27 mouse cellular contexts compared by ENCODE assay signal in the genomic region with DNA sequence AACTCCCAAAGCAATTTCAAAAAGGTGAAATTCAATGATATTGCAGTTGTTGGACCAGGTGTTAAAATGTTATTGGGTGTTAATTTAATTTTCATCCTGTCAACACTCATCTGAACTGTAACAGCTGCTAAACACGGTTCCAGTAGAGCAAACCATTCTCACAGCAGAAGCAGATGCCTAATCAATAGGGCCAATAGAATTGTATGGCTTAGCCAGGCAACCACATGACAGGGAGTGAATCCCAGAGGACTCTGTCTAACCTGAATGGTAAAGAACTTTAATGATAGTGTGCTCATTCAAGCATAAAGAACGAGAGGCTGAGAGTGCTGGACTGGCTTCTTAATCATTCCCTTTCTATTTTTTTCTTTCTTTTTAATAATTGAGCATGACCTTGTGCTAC.
DNase-seq lines count a peak whose midpoint lies in the region; ATAC-seq and TF ChIP-seq lines count a peak whose summit lies in the region.
"Had no signal": no experiment of that assay in that cellular context is flagged by ENCODE, and none has a peak within 500 bp of the region (broad histone marks: within the 10 kb centered on the region; RNA-seq: fewer than 3 reads in every experiment).

No protein-coding gene starts in this region.

- no peak for DNase-seq in hindbrain, embryonic 11.5 days (ENCODE audit: low spot score)
- no peak for DNase-seq in midbrain, embryonic 14.5 days
- DNase-seq in brain, embryonic 14.5 days (ENCODE audit: low read depth), result peak; percentile 8
- DNase-seq in embryo, embryonic 10.5 days (ENCODE audit: low spot score), result peak; percentile 9
- no peak for DNase-seq in liver, postnatal 0 days
- DNase-seq: adrenal gland, adult 8-10 months; adrenal gland, postnatal 25 days; cerebellum, adult 11 months; cerebellum, adult 2 months; cerebellum, adult 9-11 months; cerebellum, postnatal 25 days; forebrain, postnatal 0 days; gastrocnemius, adult 2 months; gastrocnemius, postnatal 14 days; heart, adult 11 months had no signal

- TF ChIP-seq POLR2A in brain, embryonic 14.5 days (IDR thresholded peaks at IDR 0.05; ENCODE audit: borderline replicate concordance, extremely low read depth, insufficient read depth, insufficient read length, poor library complexity, severe bottlenecking), result no peak

- TF ChIP-seq CTCF in brain, embryonic 14.5 days (IDR thresholded peaks at IDR 0.05; ENCODE audit: borderline replicate concordance, extremely low read depth, insufficient read depth, insufficient read length), result no peak
- TF ChIP-seq CTCF in liver, postnatal 0 days (IDR thresholded peaks at IDR 0.05; ENCODE audit: low read depth), result no peak

- H3K4me1 ChIP-seq in hindbrain, embryonic 11.5 days (replicated peaks; ENCODE audit: control insufficient read depth, insufficient read depth, low read length), result no peaks in the 10 kb centered on the region
- H3K4me1 ChIP-seq in hindbrain, embryonic 16.5 days (ENCODE audit: control insufficient read depth, insufficient read depth, low read depth, low read length), result no peaks in the 10 kb centered on the region
- H3K4me1 ChIP-seq in midbrain, embryonic 12.5 days, result no peaks in the 10 kb centered on the region
- no peaks in the 10 kb centered on the region for H3K4me1 ChIP-seq in midbrain, embryonic 14.5 days (ENCODE audit: control insufficient read depth, insufficient read depth, low read length)
- H3K4me1 ChIP-seq in liver, postnatal 0 days (ENCODE audit: insufficient read depth), result no peaks in the 10 kb centered on the region
- no peaks in the 10 kb centered on the region for H3K4me1 ChIP-seq in intestine, embryonic 15.5 days (replicated peaks)
- H3K4me1 ChIP-seq: embryonic facial prominence, embryonic 10.5 days; embryonic facial prominence, embryonic 13.5 days had no signal

- H3K4me3 ChIP-seq in hindbrain, embryonic 11.5 days (ENCODE audit: low read depth, low read length), result no peak overlapping the region
- H3K4me3 ChIP-seq in hindbrain, embryonic 16.5 days (ENCODE audit: low read length), result no peak overlapping the region
- H3K4me3 ChIP-seq in midbrain, embryonic 12.5 days, result no peak overlapping the region
- no peak overlapping the region for H3K4me3 ChIP-seq in midbrain, embryonic 14.5 days (replicated peaks; ENCODE audit: low read depth, low read length)
- no peak overlapping the region for H3K4me3 ChIP-seq in liver, postnatal 0 days (ENCODE audit: low read depth, low read length)
- no peak overlapping the region for H3K4me3 ChIP-seq in intestine, embryonic 15.5 days (replicated peaks)
- H3K4me3 ChIP-seq: embryonic facial prominence, embryonic 10.5 days; embryonic facial prominence, embryonic 13.5 days; erythroblast, embryonic 14.5 days; gastrocnemius, adult 2 months had no signal

- 45% methylated on average over 2 of the region's 2 CpGs for WGBS in hindbrain, embryonic 11.5 days
- 45% methylated on average over 2 of the region's 2 CpGs for whole genome bisulfite sequencing in hindbrain, embryonic 16.5 days
- WGBS in midbrain, embryonic 12.5 days, result 47% methylated on average over 2 of the region's 2 CpGs
- WGBS in midbrain, embryonic 14.5 days, result 36% methylated on average over 2 of the region's 2 CpGs
- WGBS in liver, postnatal 0 days (ENCODE audit: insufficient replicate concordance), result 63% methylated on average over 2 of the region's 2 CpGs
- WGBS in intestine, embryonic 15.5 days, result 74% methylated on average over 2 of the region's 2 CpGs

- H3K9ac ChIP-seq in hindbrain, embryonic 11.5 days (ENCODE audit: low read depth, low read length), result no peak overlapping the region
- H3K9ac ChIP-seq in hindbrain, embryonic 16.5 days (ENCODE audit: low read depth, low read length), result no peak overlapping the region
- no peak overlapping the region for H3K9ac ChIP-seq in midbrain, embryonic 12.5 days (replicated peaks)
- no peak overlapping the region for H3K9ac ChIP-seq in midbrain, embryonic 14.5 days (replicated peaks; ENCODE audit: low read length)
- no peak overlapping the region for H3K9ac ChIP-seq in liver, postnatal 0 days (replicated peaks)
- H3K9ac ChIP-seq in intestine, embryonic 15.5 days, result no peak overlapping the region
- H3K9ac ChIP-seq: embryonic facial prominence, embryonic 13.5 days; forebrain, postnatal 0 days; hindbrain, embryonic 14.5 days had no signal

- H3K36me3 ChIP-seq in hindbrain, embryonic 11.5 days (ENCODE audit: control insufficient read depth, insufficient read depth, low read length), result no peaks in the 10 kb centered on the region
- no peaks in the 10 kb centered on the region for H3K36me3 ChIP-seq in hindbrain, embryonic 16.5 days (ENCODE audit: control insufficient read depth, insufficient read depth, low read length)
- H3K36me3 ChIP-seq in midbrain, embryonic 12.5 days, result no peaks in the 10 kb centered on the region
- no peaks in the 10 kb centered on the region for H3K36me3 ChIP-seq in midbrain, embryonic 14.5 days (ENCODE audit: control insufficient read depth, insufficient read depth, low read length)
- H3K36me3 ChIP-seq in liver, postnatal 0 days (replicated peaks; ENCODE audit: insufficient read depth, low read length), result no peaks in the 10 kb centered on the region
- H3K36me3 ChIP-seq in intestine, embryonic 15.5 days, result no peaks in the 10 kb centered on the region
- H3K36me3 ChIP-seq: embryonic facial prominence, embryonic 10.5 days; embryonic facial prominence, embryonic 13.5 days had no signal

- H3K27ac ChIP-seq in hindbrain, embryonic 11.5 days (ENCODE audit: low read depth, low read length), result no peak overlapping the region
- no peak overlapping the region for H3K27ac ChIP-seq in hindbrain, embryonic 16.5 days (ENCODE audit: low read depth, low read length)
- no peak overlapping the region for H3K27ac ChIP-seq in midbrain, embryonic 12.5 days (replicated peaks)
- no peak overlapping the region for H3K27ac ChIP-seq in midbrain, embryonic 14.5 days (replicated peaks; ENCODE audit: low read depth, low read length)
- no peak overlapping the region for H3K27ac ChIP-seq in liver, postnatal 0 days (ENCODE audit: low read depth)
- no peak overlapping the region for H3K27ac ChIP-seq in intestine, embryonic 15.5 days
- H3K27ac ChIP-seq: embryonic facial prominence, embryonic 10.5 days; embryonic facial prominence, embryonic 13.5 days; gastrocnemius, adult 2 months; hindbrain, embryonic 14.5 days had no signal

- peak; percentile 67; the same call in 1 of the 2 replicates for ATAC-seq in hindbrain, embryonic 11.5 days (ENCODE audit: low FRiP score)
- no peak for ATAC-seq in hindbrain, embryonic 16.5 days
- peak; percentile 44; the same call in 1 of the 2 replicates for ATAC-seq in midbrain, embryonic 12.5 days (ENCODE audit: low FRiP score, low read depth)
- no peak for ATAC-seq in midbrain, embryonic 14.5 days (ENCODE audit: low FRiP score, low TSS enrichment)
- ATAC-seq in liver, postnatal 0 days, result no peak
- no peak for ATAC-seq in intestine, embryonic 15.5 days
- ATAC-seq: activated CD4-positive, CD25-positive, alpha-beta regulatory T cell, adult 4 months; CD4-positive, CD25-positive, alpha-beta regulatory T cell, adult 4 months; forebrain, embryonic 14.5 days; forebrain, postnatal 0 days; intestine, embryonic 16.5 days had no signal

- H3K27me3 ChIP-seq in hindbrain, embryonic 11.5 days (ENCODE audit: control insufficient read depth, insufficient read depth, low read length), result no peaks in the 10 kb centered on the region
- no peaks in the 10 kb centered on the region for H3K27me3 ChIP-seq in hindbrain, embryonic 16.5 days (replicated peaks; ENCODE audit: control insufficient read depth, insufficient read depth, low read length)
- no peaks in the 10 kb centered on the region for H3K27me3 ChIP-seq in midbrain, embryonic 12.5 days
- H3K27me3 ChIP-seq in midbrain, embryonic 14.5 days (ENCODE audit: control insufficient read depth, insufficient read depth, low read length), result no peaks in the 10 kb centered on the region
- H3K27me3 ChIP-seq in liver, postnatal 0 days (ENCODE audit: insufficient read depth, low read length), result no peaks in the 10 kb centered on the region
- H3K27me3 ChIP-seq in intestine, embryonic 15.5 days (replicated peaks), result no peaks in the 10 kb centered on the region
- H3K27me3 ChIP-seq: embryonic facial prominence, embryonic 13.5 days had no signal

- no peak overlapping the region for H3K4me2 ChIP-seq in hindbrain, embryonic 11.5 days (replicated peaks; ENCODE audit: low read depth, low read length)
- no peak overlapping the region for H3K4me2 ChIP-seq in hindbrain, embryonic 16.5 days (ENCODE audit: low read length)
- no peak overlapping the region for H3K4me2 ChIP-seq in midbrain, embryonic 12.5 days (replicated peaks)
- no peak overlapping the region for H3K4me2 ChIP-seq in midbrain, embryonic 14.5 days (ENCODE audit: low read length)
- H3K4me2 ChIP-seq in liver, postnatal 0 days (ENCODE audit: low read depth, low read length), result no peak overlapping the region
- no peak overlapping the region for H3K4me2 ChIP-seq in intestine, embryonic 15.5 days (replicated peaks)
- H3K4me2 ChIP-seq: embryonic facial prominence, embryonic 13.5 days; heart, embryonic 11.5 days; hindbrain, embryonic 14.5 days had no signal

- TF ChIP-seq EP300 in liver, postnatal 0 days (IDR thresholded peaks at IDR 0.05; ENCODE audit: low read depth), result no peak

- no peaks in the 10 kb centered on the region for H3K9me3 ChIP-seq in hindbrain, embryonic 11.5 days (ENCODE audit: control insufficient read depth, low read length)
- H3K9me3 ChIP-seq in hindbrain, embryonic 16.5 days (ENCODE audit: control insufficient read depth, low read length), result no peaks in the 10 kb centered on the region
- H3K9me3 ChIP-seq in midbrain, embryonic 12.5 days, result no peaks in the 10 kb centered on the region
- no peaks in the 10 kb centered on the region for H3K9me3 ChIP-seq in midbrain, embryonic 14.5 days (ENCODE audit: control insufficient read depth, low read length)
- no peaks in the 10 kb centered on the region for H3K9me3 ChIP-seq in liver, postnatal 0 days (ENCODE audit: low read length)
- no peaks in the 10 kb centered on the region for H3K9me3 ChIP-seq in intestine, embryonic 15.5 days
- H3K9me3 ChIP-seq: embryonic facial prominence, embryonic 10.5 days; embryonic facial prominence, embryonic 13.5 days had no signal

Comparison
In these comparisons a context has a peak if more than half of its experiments do, and no peak if none do; other contexts are left out.
1. ATAC-seq: peak in hindbrain, embryonic 11.5 days (single experiment) and midbrain, embryonic 12.5 days (single experiment); none in hindbrain, embryonic 16.5 days (single experiment), midbrain, embryonic 14.5 days (single experiment), liver, postnatal 0 days (single experiment) and intestine, embryonic 15.5 days (single experiment).
2. DNase-seq: peak in brain, embryonic 14.5 days (single experiment) and embryo, embryonic 10.5 days (single experiment); none in hindbrain, embryonic 11.5 days (single experiment), midbrain, embryonic 14.5 days (single experiment) and liver, postnatal 0 days (single experiment).